Mouse (Mus musculus) cerebellum, adult 18-20 months (tissue): ENCODE data around the gene Cyp26b1.
"Not testable (repeated sequence)": the region's sequence is repeated elsewhere in the genome, so short reads cannot be mapped to it uniquely, and the experiment has no call there.

ENCODE experiments used
- DNase-seq, 2 experiments: peaks; one replicate each; pipeline ENCODE4 v3.0.0; 2021

Gene Cyp26b1

DNA sequence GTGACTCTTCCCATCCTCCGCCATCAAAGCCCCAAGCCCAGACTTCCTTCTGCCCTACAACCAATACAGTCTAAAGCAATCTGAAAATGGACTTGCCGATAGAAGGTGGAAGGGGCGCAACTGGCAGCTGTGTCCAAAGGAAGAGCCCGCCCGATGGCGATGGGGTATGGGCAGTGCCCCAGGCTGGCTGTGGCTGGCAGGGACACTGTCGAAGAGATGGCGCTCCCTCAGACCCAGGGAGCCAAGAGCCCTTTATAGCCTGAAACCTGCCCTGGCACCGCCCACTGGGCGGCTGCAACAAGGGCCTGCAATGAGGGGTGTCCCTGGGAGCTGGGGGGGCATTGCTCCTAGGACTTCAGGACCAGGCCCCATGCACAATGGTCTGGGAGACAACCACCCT is at the start of gene Cyp26b1:
Gene Cyp26b1 (minus strand): TSS at position 216 of the 400 bp plus-strand sequence.
- no peak for DNase-seq

DNA sequence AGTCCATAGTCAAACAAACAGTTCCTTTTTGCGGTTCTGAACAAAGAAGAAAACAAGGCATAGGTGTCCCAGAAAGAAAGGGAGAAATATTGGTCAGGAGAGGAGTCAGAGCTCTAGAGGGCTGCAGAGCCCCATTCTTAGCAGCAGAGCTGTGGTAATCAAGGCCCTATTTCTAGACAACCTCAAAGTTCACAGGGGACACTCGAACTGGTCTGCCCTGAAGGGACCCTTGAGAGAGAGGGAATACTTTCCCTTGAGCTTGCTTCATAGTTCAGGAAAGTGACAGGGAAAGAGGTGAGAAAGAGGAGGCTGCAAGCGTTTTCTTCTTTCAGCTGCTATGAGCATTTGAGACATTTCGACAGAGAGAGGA is 47.3 kb upstream of the Cyp26b1 start:
- DNase-seq: no peak

DNA sequence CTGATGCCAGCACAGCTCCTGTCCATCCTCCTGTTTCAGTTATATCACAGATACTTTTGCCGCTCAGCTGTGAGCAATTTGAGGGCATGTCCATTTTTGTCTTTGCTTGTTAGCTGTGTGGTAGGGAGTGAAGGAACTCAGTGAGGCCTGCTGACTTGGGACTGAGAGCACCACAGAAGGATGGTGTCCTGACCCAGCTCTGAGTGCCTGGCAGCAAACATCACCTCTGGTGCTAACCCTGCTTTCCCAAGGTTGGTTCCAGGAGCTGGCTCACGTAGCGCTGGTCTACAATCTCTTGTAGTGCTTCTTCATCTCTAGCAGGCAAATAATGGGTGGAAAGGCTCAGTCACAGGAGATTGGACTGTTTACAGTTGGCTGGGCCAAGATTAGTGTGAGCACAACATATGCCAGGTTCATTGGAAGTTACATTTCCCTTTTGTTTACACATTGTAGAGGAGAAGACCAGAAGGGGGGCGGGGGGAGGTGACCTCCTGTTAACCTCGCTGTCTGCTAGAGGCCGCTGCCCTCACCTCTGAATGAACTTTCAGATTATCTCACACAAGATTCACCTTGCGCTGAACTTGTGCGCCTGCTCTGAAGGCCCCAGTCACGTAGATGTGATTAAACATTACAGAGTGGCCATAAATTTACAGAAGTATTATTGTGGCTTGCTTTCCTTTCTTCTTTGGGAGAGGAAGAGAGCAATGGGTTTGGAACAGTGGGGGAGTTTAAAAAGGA is 46.8 kb upstream of the Cyp26b1 start:
- DNase-seq: no peak

DNA sequence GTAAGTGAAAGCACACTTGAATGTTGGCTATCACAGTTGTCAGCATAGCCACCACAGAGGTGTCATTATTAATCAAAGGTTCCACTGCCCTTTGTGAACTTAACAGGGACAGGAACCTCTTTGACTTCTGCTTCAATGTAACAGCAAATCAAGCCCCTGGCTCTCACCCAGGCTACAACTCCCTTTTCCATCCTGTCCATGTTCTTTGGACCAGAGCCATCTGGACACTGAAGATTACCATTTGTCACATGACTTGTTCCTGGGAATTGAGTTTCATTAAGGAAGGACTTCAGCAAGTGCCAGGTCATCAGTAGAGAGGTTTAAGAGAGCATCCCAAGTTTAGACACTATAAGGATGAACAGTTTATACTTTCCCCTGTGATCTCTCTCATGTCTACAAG is 44.5 kb upstream of the Cyp26b1 start:
- DNase-seq: peak in 1 of 2 experiments; percentile 27

DNA sequence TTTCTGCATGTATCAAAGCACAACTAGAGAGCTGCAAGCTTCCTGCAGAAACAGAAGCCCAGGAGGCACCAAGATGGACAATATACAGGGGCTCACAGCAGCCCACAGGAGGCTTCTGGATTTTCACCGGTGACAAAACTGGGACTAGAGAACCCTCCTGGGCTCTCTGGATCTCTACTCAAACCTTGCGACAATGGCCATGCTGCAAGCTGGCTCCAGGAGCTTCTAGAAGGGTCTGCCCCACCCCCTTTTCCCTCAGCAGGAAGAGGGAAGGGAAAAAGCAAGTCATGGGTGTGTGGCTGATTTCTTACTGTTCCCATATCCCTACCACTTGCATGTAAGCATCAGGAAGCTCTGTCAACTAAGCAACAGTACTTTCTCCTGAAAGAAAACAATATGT is 37.9 kb upstream of the Cyp26b1 start:
- DNase-seq: no peak

DNA sequence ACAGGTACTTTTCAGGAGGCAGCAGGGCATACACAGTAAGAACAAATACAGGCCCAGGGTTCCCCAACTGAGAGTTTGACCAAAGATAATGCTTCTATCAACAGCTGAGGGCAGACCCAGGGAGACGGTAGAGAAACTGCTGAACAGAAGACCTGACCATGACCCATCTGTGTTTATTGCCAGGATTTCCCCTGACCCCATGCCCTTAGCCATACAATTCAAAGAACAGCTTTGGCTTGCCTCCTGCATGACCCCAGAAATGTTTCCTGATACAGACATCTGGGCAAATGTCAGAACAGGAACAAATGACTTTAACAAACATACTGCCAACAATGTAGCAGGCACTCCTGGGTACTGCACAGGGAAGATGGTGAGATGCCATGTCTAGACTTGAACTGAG is 36.6 kb upstream of the Cyp26b1 start:
- DNase-seq: no peak

DNA sequence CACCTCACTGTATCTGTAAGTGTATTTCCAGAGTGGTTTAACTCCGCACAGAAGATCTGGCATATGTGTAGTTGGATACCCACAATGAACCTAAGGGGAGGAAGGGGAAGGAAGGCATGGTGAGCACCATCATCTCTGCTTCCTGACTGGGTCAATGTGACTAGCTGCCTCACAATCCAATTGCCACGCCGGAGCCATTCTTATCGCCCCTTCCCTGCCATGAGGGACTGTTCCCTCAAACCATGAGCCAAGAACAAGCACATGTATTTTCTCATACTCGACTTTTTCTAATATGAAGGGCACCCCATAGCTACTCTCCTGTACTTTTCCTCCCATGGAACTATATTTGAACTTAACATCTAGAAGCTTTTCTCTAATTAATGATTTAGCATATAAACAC is 35.1 kb upstream of the Cyp26b1 start:
- no peak for DNase-seq

DNA sequence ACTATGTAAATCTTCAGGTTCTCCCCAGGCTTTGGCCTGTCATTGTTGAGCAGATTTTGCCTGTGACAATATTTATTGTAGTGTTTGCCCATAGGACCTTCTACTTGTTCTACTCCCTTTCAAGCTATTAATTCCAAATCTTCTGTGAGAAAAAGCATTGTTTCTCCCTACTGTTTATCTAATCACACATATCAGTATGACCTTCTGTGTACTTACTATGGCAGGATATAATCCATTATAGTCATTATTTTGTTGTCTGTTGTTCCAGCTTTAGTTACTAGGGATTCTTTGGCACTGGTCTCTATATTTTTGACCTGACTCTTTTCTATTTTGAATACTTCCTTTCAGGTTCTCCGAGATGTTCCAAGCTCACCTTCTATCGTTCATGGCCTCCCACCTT is 32.7 kb upstream of the Cyp26b1 start:
- DNase-seq: no peak

DNA sequence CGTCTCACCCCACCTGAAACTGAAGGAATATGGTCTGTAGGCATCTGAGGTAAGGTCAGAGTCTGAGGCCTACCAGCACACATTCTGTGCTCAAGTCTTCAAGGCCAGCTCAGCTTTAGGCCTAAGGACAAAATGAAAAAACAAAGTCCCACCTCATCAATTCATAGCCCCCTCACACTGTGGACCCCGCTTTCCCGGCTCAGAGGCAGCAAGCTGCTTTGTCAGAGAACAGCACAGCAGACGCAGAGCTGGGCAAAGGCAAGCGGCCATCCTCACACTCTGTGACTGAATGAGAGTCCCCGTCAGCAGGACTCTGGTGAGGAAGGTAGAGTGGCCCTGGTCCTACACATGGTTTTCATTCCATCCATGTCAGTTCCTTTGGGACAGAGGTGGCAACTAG is 25.5 kb upstream of the Cyp26b1 start:
- no peak for DNase-seq

DNA sequence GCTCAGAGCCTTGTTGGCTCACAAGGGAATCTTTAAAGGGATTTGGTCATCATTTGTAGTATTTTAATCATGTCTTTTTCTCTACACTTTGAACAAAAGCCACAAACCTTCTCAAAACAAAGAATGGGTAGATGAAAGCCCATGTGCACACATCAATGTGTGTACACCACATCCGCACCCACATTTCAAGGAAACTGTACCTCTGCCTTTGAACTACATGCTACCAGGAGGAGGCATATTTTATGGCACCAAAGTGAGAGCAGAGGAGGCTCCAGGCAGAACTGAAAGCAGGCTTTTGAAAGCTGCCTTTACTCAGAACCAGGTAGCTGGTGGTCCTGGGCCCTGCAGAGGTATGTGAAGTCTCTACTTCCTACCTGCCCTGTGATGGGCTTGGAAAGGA is 23.3 kb upstream of the Cyp26b1 start:
- DNase-seq: no peak

DNA sequence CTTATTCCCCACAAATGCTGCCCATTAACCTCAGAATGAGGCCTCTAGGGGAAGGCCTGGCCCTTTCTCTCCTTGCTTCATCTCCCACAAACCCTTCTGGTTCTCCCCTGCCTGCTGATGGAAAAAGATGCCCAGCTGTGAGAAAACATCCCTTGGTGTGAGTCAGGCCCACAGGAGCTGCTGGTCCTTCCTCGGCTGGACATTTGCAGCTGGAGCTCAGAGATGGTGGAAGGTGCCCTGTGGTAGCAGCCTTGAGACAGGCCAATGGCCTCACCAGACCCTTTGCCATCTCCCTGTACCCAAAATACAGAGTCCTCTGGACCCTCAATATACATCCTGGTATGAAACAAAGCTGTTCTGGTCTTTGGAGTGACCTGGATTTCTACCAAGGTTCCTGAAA is 22.9 kb upstream of the Cyp26b1 start:
- no peak for DNase-seq

DNA sequence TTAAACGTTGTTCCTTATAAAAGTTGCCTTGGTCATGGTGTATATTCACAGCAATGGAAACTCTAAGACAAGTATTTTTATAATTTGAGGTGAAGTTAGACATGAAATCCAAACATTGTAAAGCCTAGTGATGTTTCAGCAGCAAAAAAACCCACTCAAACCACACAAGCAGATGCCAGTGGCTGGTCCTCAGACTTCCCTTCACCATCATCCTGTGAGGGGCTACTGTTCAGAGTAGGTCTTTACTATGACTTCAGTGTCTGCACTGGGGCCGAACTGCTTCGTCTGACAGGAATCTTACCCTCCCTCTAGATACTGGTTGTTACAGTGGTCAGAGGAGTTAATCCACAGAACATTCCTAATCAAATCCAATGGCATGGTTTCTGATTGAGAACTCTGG is 19.9 kb upstream of the Cyp26b1 start:
- no peak for DNase-seq

DNA sequence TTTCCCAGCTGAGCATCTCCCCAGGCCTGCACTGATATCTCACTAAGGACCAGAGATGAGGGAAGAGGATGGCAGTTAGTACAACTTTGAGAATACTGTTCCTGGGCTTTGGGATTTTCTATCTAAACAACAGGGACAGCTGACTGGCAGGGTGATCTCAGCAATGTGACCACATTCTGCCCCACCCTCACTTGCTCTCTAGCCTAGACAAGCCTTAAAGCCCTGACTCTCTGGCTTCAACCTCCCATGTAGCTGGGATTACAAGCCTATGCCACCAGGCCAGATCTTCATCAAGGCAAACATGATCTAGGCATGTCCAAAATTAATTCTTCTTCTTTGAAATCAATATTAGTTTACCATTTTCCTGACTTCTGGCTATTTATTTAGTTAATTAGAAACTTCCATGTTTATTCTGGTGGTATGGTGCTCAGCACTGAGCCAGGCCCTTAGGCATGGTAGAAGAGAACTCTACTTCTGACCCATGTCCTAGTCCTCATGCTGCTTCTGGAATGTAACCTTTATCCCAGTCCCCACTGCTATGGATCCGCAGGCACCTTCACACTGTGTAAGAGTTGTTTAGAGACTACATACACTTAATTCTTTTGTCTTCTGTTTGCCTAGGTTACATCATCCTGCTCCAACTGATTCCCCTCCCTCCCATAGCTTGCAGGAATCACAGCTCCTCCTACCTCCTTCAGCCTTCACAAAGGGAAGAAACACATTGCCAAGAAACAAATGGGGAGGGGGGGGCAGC is 7.6 kb upstream of the Cyp26b1 start:
- DNase-seq: no peak

DNA sequence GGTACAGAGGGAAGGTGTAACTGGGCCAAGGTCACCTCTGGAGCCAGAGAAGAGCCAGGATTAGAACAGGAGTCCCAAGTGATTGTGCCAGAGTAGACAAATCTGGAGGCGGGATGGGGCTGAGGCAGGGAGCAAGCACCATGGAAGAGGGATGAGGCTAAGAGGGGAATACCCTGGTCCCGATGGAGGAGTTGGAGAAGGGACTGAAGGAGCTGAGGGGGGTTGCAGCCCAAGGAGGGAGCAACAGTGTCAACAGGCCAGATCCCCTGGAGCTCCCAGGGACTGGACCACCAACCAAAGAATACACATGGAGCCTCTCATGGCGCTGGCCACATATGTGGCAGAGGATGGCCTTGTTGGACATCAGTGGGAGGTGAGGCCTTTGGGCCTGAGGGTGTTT is 5.6 kb upstream of the Cyp26b1 start:
- not testable (repeated sequence) for DNase-seq

DNA sequence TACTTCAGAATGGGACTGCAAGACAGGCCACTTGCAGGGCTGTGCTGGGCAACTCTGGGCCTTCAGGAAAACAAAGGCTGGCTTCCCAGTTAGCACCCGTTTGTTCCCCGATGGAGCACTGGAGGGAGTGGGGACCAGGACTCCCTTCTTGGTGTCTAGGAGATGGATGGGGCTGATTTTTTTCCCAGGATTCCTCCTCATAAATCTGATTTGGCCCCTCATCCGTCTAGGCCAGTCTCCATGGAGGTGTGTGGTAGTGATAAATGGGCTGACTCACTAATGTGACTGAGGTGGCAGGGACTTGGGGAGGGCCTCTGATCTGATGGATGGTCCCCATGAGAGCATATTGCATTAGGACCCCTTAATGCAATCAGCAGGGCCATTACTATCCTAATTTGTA is 5.0 kb upstream of the Cyp26b1 start:
- no peak for DNase-seq

DNA sequence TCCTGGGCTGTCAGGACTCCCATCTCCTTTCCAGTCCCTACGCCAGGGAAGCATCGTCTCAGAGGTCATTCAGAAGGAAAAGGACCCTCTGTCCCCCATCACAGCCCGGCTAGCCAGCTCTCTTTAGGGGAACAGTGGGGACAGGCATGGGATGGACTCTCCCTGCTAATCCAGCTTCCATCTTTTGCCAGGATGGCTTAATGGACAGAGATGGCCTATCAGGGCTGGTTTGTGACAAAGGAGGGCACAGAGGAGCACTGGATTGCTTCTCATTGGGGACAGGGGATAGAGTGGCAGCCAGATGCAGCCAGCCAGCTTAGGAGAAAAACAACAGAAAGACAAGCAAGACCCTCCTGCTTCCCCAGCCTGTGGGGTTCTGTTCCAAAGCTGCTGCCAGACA is 918 bp upstream of the Cyp26b1 start:
- DNase-seq: no peak

DNA sequence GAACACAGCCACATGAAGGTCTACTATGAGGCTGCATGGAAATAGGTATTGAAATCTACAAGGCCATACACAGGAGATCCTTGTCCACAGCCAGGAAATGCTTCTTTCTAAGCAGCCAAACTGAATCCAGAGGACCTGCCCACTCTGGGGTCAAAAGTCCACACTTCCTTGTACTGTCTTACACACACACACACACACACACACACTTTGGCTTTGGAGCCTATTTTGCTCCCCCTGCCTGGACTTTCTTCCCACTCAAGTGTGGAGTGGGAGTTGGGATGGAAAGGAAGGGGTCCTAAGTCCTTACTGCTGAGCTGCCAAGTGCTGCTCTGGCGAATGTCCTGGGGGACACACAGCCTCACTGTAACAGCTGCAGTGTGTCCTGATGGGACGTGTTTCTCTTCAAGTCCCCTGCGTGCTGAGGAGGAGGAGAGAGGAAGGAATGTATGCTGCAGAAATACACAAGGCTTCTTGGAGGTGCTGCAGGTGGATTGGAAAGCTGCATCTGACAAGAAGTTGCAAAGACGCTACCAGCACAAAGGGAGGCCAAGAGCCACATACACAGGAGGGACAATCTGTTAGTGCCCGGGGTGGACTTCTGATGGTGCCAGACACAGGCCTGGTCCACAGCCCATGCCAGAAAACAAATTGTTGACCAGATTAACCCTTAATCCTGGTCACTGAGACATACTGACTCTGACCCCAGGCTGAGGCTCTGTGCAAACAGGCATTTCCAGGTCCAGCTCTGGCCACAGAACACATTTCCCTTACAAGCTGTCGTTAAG is 2.6 kb downstream of the Cyp26b1 start:
- DNase-seq: no peak

DNA sequence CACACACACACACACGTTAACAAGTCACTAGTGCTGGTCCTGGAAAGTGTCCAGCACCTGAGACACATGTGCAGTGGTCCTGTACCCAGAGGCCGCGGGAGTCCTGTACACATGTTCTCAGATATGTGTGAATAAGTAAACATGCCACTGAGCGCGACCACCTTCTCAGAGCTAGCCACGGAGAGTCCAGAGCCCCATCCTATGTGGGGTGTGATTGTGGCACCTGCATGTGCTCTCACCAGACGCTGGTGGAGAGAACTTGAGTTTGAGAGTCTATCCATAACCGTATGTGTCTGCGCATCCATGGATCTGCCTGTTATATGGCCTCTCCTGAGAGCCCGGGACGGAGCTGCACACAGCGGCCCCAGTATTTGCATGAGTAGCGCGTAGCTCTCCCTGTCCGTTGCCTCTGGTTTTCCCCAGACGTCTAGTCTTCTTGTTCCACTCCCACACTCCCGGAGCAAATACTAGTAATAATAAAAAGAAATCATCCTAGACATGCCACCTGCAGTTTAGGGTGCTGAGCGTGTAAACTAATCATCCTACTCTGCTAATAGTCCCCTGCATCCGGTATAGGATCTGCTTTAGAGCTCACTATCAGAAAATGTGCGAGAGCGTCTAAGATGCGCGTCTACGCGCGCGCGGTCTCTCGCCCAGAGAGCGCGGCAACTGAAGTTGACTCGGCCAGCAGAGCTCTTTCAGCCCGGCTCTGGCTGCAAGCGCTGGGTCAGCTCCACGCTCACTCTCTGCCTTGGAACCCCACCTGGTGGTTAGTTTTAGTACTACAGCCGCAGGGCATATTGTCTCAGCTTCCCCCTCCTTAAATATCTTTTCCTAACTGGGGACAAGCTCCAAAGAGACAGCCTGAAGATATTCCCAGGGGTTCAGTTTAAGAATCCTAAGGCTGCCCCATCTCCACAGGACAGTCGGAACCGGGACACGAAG is 3.7 kb downstream of the Cyp26b1 start:
- peak; percentile 80 to 87 for DNase-seq

DNA sequence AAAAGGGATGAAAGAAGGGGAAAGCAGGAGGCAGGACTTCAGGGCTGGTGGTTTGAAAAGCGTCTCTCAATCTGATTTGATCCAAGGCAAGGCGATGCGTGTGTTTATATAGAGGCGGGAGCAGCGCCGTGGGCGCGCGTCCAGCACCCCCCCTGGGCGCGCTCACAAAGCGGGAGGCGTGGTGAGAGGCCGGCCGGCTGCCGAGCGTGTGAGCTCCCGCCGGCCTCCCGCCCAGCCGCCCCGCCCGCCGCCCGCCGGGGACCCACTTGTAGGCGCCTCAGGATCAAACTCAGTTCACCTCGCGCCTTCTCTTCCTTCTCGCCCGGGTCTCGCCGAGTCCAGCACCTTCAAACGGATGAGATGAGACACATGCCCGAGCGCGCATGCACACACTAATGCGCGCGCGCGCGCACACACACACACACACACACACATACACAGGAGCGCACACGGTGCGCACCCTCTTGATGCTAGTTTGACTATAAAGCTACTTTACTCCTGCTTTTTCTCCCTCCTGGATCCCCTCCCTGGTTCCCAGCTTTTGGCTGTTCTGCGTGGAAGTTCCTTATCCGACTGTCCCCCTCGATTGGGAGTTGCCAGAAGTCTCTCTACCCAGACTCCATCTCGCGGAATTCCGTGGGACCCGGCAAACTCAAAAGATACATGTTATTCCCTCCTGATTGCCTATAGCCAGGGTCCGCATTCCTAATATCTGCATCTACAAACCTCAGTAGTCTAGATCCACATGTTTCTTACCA is 4.6 kb downstream of the Cyp26b1 start:
- peak in 1 of 2 experiments; percentile 41 for DNase-seq

DNA sequence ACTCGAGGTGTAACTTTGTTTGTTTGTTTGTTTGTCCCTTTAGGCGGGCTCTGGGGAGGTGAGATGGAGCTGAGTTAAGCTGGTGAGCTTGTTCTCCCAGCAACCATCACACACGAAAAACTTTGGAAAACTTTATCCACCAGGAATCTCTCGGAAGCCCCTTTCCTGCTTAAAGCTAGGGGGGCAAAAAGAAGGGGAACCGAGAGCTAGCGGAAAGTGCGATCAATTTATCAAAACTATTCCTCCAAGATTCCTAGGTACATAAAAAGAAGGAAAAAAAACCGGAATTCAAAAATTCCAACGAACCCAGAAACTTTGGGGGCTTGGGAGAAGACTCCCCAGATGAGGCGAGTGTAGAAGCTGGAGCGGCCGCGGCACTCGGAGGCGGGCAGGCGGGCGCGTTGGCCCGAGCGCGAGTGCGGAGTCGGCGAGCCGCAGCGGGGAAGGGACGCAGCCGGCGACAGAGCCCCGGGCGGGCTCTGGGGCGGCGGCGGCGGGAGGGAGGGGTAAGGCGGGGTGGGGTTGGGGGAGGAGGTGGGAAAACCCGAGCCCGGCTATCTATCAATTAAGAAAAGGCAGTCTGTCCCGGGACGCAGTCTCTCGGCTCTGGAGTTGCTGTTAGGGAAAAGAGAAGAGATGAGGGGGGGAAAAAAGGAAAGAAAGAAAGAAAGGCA is 5.3 kb downstream of the Cyp26b1 start:
- no peak for DNase-seq

DNA sequence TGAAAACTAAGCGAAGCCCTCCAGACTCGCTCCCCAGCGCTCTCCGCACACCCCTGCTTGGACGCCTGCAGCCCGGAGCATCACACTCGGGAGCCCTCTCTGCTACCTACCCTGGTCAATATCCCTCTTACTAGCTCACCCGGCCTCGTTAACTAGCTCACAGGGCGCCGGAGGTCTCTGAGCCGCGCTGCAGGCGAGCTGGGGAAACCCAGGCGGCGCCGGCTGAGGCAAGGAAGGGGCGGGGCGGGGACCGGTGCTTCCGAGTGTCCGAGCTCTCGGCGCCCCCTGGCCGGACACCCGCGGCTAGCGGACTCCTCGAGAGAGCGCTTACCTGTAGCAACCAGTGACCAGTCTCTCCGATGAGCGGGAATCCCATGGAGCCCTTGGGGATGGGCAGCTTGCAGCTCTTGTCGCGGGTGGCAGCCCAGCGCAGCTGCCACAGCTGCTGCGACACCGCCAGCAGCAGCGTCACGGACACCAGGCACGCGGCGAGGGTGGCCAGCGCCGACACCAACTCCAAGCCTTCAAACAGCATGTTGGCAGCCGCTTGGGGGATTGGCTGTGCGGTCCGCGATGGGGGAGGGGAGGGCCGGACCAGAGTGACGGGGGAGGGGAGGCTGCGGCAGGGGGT is 6.1 kb downstream of the Cyp26b1 start:
- no peak for DNase-seq
